Mouse (Mus musculus): ENCODE measurements at regions not wholly inside any gene's neighbourhood (a gene's known extent, or its start where the extent isn't known, plus 50 kb on each side); places are given as distances from the start of the nearest gene placed in this dataset.

DNA sequence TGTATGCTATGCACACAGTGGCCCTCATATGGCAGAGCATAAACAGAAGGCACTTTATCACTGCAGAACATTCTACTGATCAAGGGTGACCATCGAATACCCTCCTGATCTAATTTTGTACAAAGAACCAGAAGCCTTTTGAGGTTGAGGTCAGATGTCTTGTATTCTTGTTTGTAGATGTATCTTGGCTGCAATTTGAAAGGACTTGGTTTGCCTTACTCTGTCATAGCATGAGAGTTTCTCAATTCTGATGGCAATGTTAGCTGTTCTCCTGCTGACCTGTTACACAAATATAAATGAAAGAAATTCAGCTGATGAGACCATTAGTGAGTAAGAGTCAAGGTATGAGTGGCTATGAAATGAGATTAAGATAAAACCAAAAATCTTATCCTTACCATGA, 199.1 kb upstream of the Aldoart1 start:
- no peak for DNase-seq

DNA sequence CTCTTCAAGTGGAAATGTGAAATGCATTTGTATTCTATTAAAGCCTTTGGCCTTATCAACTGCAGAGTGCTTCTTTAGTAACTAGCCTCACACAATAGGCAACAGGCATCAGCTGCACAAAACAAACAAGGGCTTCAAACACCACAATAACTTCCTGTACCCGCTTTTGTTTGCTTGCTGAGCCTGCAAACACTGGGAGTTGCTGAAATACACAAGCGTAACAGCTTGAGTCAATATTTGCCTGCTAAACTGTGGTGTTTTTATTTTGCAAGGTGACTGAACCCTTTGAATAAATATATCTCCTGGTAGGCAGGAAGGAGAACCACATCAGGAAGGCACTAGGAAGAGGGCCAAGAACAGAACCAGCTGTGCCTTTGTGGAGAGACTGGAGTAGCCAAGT, 195.4 kb upstream of the Aldoart1 start:
- DNase-seq: no peak

GRCm38 (mm10) chr4:73044356-73044755, 191.9 kb upstream of the Aldoart1 start:
- DNase-seq: no peak

GRCm38 (mm10) chr4:73042672-73043071, 190.2 kb upstream of the Aldoart1 start:
- DNase-seq: no peak

DNA sequence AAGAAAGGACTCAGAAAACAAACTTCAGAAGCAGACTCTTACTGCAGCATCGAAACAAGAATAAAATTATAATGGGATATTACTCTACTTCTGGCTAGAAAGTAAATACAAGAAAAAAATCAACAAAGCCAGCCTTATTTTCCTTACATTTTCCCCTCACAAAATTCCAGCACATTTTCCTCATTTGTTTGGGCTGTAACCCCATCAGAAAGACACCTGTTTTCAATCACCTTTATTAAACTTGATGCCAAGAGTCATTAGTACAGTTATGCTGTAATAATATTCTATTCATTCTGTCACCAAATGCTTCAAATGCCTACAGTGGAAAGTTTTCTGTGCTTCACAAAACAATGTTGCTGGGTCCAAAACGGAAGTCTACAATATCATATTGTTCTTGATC, 189.1 kb upstream of the Aldoart1 start:
- DNase-seq: no peak

DNA sequence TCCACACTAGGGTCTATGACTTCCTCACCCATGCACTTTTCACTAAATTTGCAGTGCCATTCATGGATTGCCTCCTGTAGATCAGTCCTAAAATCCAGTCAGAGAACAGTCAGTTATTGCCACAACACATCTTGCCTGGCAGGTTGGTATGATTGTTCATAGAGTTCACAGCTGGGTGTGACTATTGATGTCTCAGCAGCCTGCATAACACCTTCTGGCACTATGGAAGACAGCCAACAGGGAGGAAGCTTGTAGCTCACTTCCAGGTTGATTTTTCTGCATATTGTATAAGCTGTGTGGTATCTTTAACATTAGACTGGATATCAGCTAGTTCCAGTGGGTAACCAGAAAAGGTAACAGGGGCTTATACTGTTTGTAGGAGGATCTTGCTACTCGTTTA, 145.3 kb upstream of the Aldoart1 start:
- peak; percentile 3 for DNase-seq

- DNase-seq: no peak
Measured at GRCm38 (mm10) chr4:72996102-72996501, 143.7 kb upstream of the Aldoart1 start.

DNA sequence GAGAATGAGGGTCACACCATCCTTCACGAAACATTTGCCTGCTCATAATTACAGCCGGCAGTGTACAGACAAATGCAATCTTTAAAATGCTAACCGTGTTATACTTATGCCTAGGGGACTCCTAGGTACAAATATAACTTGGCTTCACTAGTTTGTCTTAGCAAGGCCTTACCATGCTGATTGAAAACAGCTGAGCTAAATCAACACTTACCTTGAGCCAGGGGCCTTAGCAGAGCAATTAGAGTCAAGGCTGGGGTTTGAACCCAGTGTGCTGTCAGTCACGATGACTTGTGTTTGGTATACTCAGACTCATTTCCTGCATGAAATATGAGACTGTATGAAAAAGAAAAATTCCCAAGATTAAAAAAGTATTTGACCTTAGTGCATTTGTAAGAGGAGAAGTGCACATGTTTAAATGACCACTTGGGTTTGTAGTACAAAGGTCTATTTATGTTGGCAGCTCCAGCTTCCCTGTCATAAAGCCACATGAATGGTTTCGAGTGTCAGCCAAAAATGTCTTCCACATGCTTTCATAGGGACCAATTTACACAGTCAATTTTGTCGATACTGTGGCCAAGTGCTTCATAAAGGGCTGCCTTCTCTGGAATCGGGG, 94.0 kb upstream of the Aldoart1 start:
- no peak for DNase-seq

DNA sequence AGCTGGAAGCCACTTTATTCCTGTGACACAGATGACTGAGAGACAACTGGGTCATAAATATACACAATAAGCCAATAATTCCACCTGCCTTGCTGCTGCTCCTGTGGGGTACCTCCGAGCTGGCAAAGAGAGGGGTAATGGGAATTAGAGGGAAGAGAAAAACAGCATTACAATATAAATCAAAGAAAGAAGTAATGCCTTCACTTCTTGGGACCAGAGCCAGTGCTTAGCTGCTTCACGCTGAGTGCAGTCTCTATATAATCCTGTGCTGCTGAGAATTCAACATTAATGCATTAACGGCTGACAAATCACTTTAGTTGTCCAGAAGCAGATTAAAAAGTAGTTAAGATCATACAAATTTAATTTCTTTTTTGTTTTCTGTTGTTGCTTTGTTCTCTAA, 71.0 kb upstream of the Aldoart1 start:
- no peak for DNase-seq

- DNase-seq: peak; percentile 4
Measured at GRCm38 (mm10) chr4:72914991-72915390, 62.6 kb upstream of the Aldoart1 start.
